Mouse (Mus musculus): ENCODE measurements around the gene Prokr2.

GRCm38 (mm10) chr2:132422846-132423245, 37.6 kb upstream of the Prokr2 start:
- TF ChIP-seq POLR2A (IDR thresholded peaks at IDR 0.05; ENCODE audit: extremely low read depth, insufficient read depth, low read length) (no peak), CTCF (IDR thresholded peaks at IDR 0.05; ENCODE audit: extremely low read depth, insufficient read depth, low read length) (no peak)
